Mouse (Mus musculus) liver, postnatal 0 days (tissue): ENCODE measurements at regions not wholly inside any gene's neighbourhood (a gene's known extent, or its start where the extent isn't known, plus 50 kb on each side); places are given as distances from the start of the nearest gene placed in this dataset.

Source experiments
- ATAC-seq: fragments of 200-750 bp; cut with Nextera tagmentation; 2 replicates; pipeline ENCODE4 v1.8.0; 2017; ENCODE audit warnings: mild to moderate bottlenecking, moderate library complexity
- DNase-seq: peaks from one replicate; pipeline ENCODE4 v3.0.0-alpha.2; 2016
- H3K27ac ChIP-seq: fragments of 300-500 bp; sonication (generic); 2 replicates; pipeline ENCODE4 v1.5.1; 2014; ENCODE audit warnings: antibody characterized with exemption, moderate library complexity, mild to moderate bottlenecking, low read depth
- H3K27me3 ChIP-seq: fragments of 300-500 bp; sonication (generic); 2 replicates; pipeline ENCODE4 v1.6.1; 2014; ENCODE audit warnings: low read length, control low read depth, mixed read lengths; ENCODE audit not compliant: insufficient read depth
- H3K36me3 ChIP-seq: fragments of 300-500 bp; sonication (generic); replicated peaks from 2 replicates; pipeline ENCODE4 v1.6.1; 2014; ENCODE audit warnings: mild to moderate bottlenecking, control low read depth, low read length, moderate library complexity, mixed read lengths; ENCODE audit not compliant: insufficient read depth
- H3K4me1 ChIP-seq: fragments of 300-500 bp; sonication (generic); 2 replicates; pipeline ENCODE4 v1.6.1; 2014; ENCODE audit warnings: antibody characterized with exemption, mild to moderate bottlenecking, control low read depth; ENCODE audit not compliant: insufficient read depth
- H3K4me2 ChIP-seq: fragments of 300-500 bp; sonication (generic); 2 replicates; pipeline ENCODE4 v1.6.1; 2014; ENCODE audit warnings: low read depth, mild to moderate bottlenecking, low read length, moderate library complexity, mixed read lengths
- H3K4me3 ChIP-seq: fragments of 300-500 bp; sonication (generic); 2 replicates; pipeline ENCODE4 v1.5.1; 2014; ENCODE audit warnings: low read depth, low read length
- H3K9ac ChIP-seq: fragments of 300-500 bp; sonication (generic); replicated peaks from 2 replicates; pipeline ENCODE4 v1.6.1; 2014; ENCODE audit warnings: mild to moderate bottlenecking, moderate library complexity
- H3K9me3 ChIP-seq: fragments of 300-500 bp; sonication (generic); 2 replicates; pipeline ENCODE4 v1.6.1; 2016; ENCODE audit warnings: mild to moderate bottlenecking, control low read depth, low read length, mixed read lengths
- CTCF ChIP-seq: sonication (generic); IDR thresholded peaks from 2 replicates; pipeline ENCODE4 v1.5.1; 2016; ENCODE audit warnings: antibody characterized with exemption, low read depth
- EP300 ChIP-seq: IDR thresholded peaks from 2 replicates; pipeline ENCODE4 v1.6.1; 2016; ENCODE audit warnings: antibody characterized with exemption, low read depth, mild to moderate bottlenecking
- WGBS: fragments of 180-500 bp; shearing (Covaris S2); extraction: QIAGEN DNeasy Blood & Tissue Kit; methylation state at CpG from one replicate; pipeline ENCODE4 v1.1.7; 2014; ENCODE audit not compliant: insufficient replicate concordance; 5-methylcytosine and 5-hydroxymethylcytosine counted together

GRCm38 (mm10) chr13:53639115-53639514 is 166.2 kb upstream of the Msx2 start:
- Histone ChIP-seq H3K36me3 (no peaks in the 10 kb centered on the region), H3K4me2 (no peak overlapping the region), H3K4me1 (no peaks in the 10 kb centered on the region), H3K27me3 (no peaks in the 10 kb centered on the region), H3K9ac (no peak overlapping the region), H3K27ac (no peak overlapping the region), H3K4me3 (no peak overlapping the region), H3K9me3 (no peaks in the 10 kb centered on the region)
- TF ChIP-seq CTCF, result no peak
- no peak for TF ChIP-seq EP300
- no peak for DNase-seq
- no peak for ATAC-seq
- 58% methylated on average over 10 of the region's 10 CpGs for WGBS

GRCm38 (mm10) chr13:53636011-53636410 is 163.1 kb upstream of the Msx2 start:
- H3K9me3 ChIP-seq, result no peaks in the 10 kb centered on the region
- no peaks in the 10 kb centered on the region for H3K36me3 ChIP-seq
- no peak overlapping the region for H3K4me3 ChIP-seq
- H3K9ac ChIP-seq, result no peak overlapping the region
- 42% methylated on average over 5 of the region's 5 CpGs for WGBS
- ATAC-seq, result no peak
- no peak overlapping the region for H3K27ac ChIP-seq
- DNase-seq, result no peak
- no peak overlapping the region for H3K4me2 ChIP-seq
- TF ChIP-seq CTCF (no peak), EP300 (no peak)
- no peaks in the 10 kb centered on the region for H3K4me1 ChIP-seq
- H3K27me3 ChIP-seq, result no peaks in the 10 kb centered on the region

GRCm38 (mm10) chr13:53634637-53635203 is 161.8 kb upstream of the Msx2 start:
- H3K4me3 ChIP-seq, result no peak overlapping the region
- no peaks in the 10 kb centered on the region for H3K4me1 ChIP-seq
- no peaks in the 10 kb centered on the region for H3K27me3 ChIP-seq
- H3K36me3 ChIP-seq, result no peaks in the 10 kb centered on the region
- DNase-seq (no peak), ATAC-seq (no peak)
- no peak overlapping the region for H3K27ac ChIP-seq
- WGBS, result 67% methylated on average over 9 of the region's 9 CpGs
- no peak for TF ChIP-seq EP300
- no peak for TF ChIP-seq CTCF
- H3K9ac ChIP-seq, result no peak overlapping the region
- H3K9me3 ChIP-seq, result no peaks in the 10 kb centered on the region
- no peak overlapping the region for H3K4me2 ChIP-seq

DNA sequence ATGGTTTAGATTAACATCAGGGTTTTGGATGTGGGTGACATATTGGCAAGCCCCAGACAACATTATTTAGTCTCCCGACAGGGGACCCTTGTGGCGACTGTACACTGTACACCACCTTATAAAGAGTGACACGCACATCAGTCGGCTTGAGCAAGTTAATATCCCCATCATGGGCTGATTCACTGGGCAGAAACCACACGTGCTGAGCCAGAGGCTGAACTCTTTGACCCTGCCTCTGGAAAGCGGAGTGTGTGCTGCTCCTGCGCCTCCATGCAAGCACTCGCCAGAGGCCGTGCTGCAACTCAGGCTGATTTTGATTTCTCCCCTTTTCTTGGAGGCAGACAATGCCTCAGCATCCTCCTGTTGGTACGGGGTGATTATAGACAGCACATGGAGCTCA is 125.2 kb upstream of the Msx2 start:
- WGBS, result 78% methylated on average over 10 of the region's 10 CpGs
- no peak for TF ChIP-seq EP300
- no peak for TF ChIP-seq CTCF

DNA sequence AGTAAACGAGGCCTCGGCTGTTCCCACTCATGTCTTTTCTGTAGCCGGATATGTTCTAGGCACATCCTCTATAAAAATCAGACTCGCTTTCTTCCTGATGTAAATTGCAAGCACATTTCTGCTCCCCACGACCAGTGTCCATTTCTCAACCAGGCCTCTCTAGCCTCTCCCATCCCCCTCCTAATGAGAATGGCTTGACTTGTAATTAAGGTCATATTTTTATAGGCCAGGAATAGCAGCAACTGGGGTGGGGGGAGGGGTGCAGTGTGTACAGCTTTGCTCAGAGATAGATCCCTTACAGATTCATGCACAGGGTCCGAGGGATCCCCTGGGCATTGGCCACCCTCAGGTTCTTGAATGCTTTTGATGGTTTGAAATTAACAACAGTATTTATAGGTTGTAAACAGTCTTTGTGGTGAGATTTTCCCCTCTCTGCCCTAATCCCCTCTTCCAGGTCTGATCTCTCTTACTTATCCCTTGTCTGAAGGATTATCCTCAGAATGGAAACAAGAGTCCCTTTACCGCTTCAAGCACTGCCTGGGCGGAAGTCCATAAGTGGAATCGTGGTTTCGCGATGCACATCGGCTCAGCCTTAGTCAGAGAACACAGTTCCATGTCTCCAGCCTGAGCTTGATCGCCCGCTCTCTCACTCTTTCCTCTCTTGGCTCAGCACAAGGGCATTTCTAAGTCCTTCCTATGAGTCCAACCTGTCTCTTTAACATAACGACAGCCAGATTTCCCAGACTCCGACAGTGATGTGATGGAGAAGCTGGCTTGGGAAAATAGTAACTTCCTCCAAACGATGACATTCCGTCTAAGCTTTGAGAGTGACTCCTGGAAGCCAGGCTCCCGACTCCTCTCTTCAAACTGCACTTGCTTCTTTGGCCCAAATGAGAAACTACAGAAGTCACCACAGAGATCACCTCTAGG is 124.3 kb upstream of the Msx2 start:
- no peak overlapping the region for H3K9ac ChIP-seq
- no peaks in the 10 kb centered on the region for H3K9me3 ChIP-seq
- H3K4me3 ChIP-seq, result no peak overlapping the region
- no peaks in the 10 kb centered on the region for H3K4me1 ChIP-seq
- DNase-seq (no peak), ATAC-seq (no peak)
- no peaks in the 10 kb centered on the region for H3K27me3 ChIP-seq
- WGBS, result 81% methylated on average over 19 of the region's 19 CpGs
- H3K4me2 ChIP-seq, result no peak overlapping the region
- no peak overlapping the region for H3K27ac ChIP-seq
- no peaks in the 10 kb centered on the region for H3K36me3 ChIP-seq
- TF ChIP-seq CTCF (no peak), EP300 (no peak)

More for the DNA sequence above, 125.2 kb upstream of the Msx2 start:
- Histone ChIP-seq H3K9me3 (no peaks in the 10 kb centered on the region), H3K4me3 (no peak overlapping the region), H3K9ac (no peak overlapping the region), H3K27me3 (no peaks in the 10 kb centered on the region), H3K4me1 (no peaks in the 10 kb centered on the region), H3K4me2 (no peak overlapping the region), H3K27ac (no peak overlapping the region), H3K36me3 (no peaks in the 10 kb centered on the region)
- DNase-seq (no peak), ATAC-seq (no peak)

DNA sequence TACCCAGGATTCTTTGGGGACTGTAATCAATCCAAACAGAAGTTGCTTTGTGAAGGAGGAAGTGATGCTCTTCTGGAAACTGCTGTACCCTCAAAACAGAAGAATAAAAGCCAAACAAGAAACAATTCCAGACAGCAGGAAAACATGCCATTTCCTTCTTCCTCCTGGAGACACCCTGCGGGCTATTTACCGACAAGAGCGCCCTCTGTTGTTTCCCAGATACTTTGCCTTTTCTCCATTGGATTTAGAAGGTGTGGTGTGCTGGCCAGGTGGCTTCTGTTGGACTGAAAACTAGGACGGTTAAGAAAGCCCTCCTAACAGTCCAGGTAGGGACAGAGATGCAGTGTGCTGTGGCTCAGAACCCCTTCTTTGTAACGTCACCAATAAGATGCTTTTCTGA is 119.9 kb upstream of the Msx2 start:
- DNase-seq (no peak), ATAC-seq (no peak)
- 17% methylated on average over 5 of the region's 5 CpGs for WGBS
- TF ChIP-seq CTCF (peak; percentile 45), EP300 (no peak)
- H3K4me1 ChIP-seq, result no peaks in the 10 kb centered on the region
- H3K27ac ChIP-seq, result no peak overlapping the region
- H3K4me2 ChIP-seq, result no peak overlapping the region
- H3K4me3 ChIP-seq, result no peak overlapping the region
- no peaks in the 10 kb centered on the region for H3K9me3 ChIP-seq
- no peaks in the 10 kb centered on the region for H3K36me3 ChIP-seq
- no peak overlapping the region for H3K9ac ChIP-seq
- no peaks in the 10 kb centered on the region for H3K27me3 ChIP-seq
